Mouse (Mus musculus): ENCODE measurements around the gene Olfr1431. TPM values are rescaled to one million over a fixed set of nuclear protein-coding genes. Genes with fewer than 3 reads are reported as not detected.
"Not testable (repeated sequence)": the region's sequence is repeated elsewhere in the genome, so short reads cannot be mapped to it uniquely, and the experiment has no call there.

Gene Olfr1431
- not detected in 2 replicates for polyA plus RNA-seq (2012; rRNA removed)
- polyA plus RNA-seq (2014; fragmentation: Nextera tagmentation; extraction: Ambion mirVana), result not detected in 2 replicates

- H3K9me3 ChIP-seq (ENCODE audit: control insufficient read depth, low read length), result no peaks in the 10 kb centered on the region
- no peak within 1 kb of the TSS for H3K4me3 ChIP-seq (ENCODE audit: insufficient read depth in 1 of 2, low read depth in 2 of 2, low read length in 2 of 2)
- H3K36me3 ChIP-seq (replicated peaks; ENCODE audit: control insufficient read depth, insufficient read depth, low read depth), result no peaks in the 10 kb centered on the region
- TF ChIP-seq EP300 (IDR thresholded peaks at IDR 0.05; ENCODE audit: low read depth) (no peak), CTCF (IDR thresholded peaks at IDR 0.05; ENCODE audit: low read depth) (no peak)
- no peak within 1 kb of the TSS for H3K9ac ChIP-seq (replicated peaks)
- H3K4me2 ChIP-seq (ENCODE audit: low read depth), result no peak within 1 kb of the TSS
- 44% methylated on average over 1 of the region's 1 CpGs for WGBS (ENCODE audit: insufficient replicate concordance)
- no peak for DNase-seq (ENCODE audit: low read depth in 3 of 3, low spot score in 3 of 3)
- H3K4me1 ChIP-seq (replicated peaks; ENCODE audit: control insufficient read depth in 2 of 2, insufficient read depth in 2 of 2, low read length in 1 of 2), result no peaks in the 10 kb centered on the region
- no peaks in the 10 kb centered on the region for H3K27me3 ChIP-seq (ENCODE audit: control insufficient read depth, insufficient read depth, low read length)
- ATAC-seq (ENCODE audit: insufficient read depth), result no peak
- H3K27ac ChIP-seq, result no peak within 1 kb of the TSS
Observed at GRCm38 (mm10) chr19:12200334-12200733, at the start of gene Olfr1431. TSS of gene Olfr1431 (plus strand) at chr19:12200634.

GRCm38 (mm10) chr19:12170062-12170599 lies 30.3 kb upstream of the Olfr1431 start, which contains the start of gene Olfr1555-ps1:
TSS of gene Olfr1555-ps1 (minus strand) at chr19:12170112.
- 24% methylated on average over 1 of the region's 1 CpGs for WGBS (ENCODE audit: insufficient replicate concordance)
- not testable (repeated sequence) for H3K9ac ChIP-seq (replicated peaks); DNase-seq (ENCODE audit: low read depth in 3 of 3, low spot score in 3 of 3); H3K36me3 ChIP-seq (replicated peaks; ENCODE audit: control insufficient read depth, insufficient read depth, low read depth); H3K4me3 ChIP-seq (ENCODE audit: insufficient read depth in 1 of 2, low read depth in 2 of 2, low read length in 2 of 2); ATAC-seq (ENCODE audit: insufficient read depth); H3K27ac ChIP-seq; H3K9me3 ChIP-seq (ENCODE audit: control insufficient read depth, low read length); H3K27me3 ChIP-seq (ENCODE audit: control insufficient read depth, insufficient read depth, low read length); H3K4me1 ChIP-seq (replicated peaks; ENCODE audit: control insufficient read depth in 2 of 2, insufficient read depth in 2 of 2, low read length in 1 of 2); H3K4me2 ChIP-seq (ENCODE audit: low read depth)

GRCm38 (mm10) chr19:12175431-12175830 lies 25.0 kb upstream of the Olfr1431 start:
- not testable (repeated sequence) for H3K9ac ChIP-seq (replicated peaks); H3K36me3 ChIP-seq (replicated peaks; ENCODE audit: control insufficient read depth, insufficient read depth, low read depth); ATAC-seq (ENCODE audit: insufficient read depth); H3K4me2 ChIP-seq (ENCODE audit: low read depth); H3K4me1 ChIP-seq (replicated peaks; ENCODE audit: control insufficient read depth in 2 of 2, insufficient read depth in 2 of 2, low read length in 1 of 2); DNase-seq (ENCODE audit: low read depth in 3 of 3, low spot score in 3 of 3); H3K9me3 ChIP-seq (ENCODE audit: control insufficient read depth, low read length); H3K27me3 ChIP-seq (ENCODE audit: control insufficient read depth, insufficient read depth, low read length); H3K27ac ChIP-seq; H3K4me3 ChIP-seq (ENCODE audit: insufficient read depth in 1 of 2, low read depth in 2 of 2, low read length in 2 of 2)
- WGBS (ENCODE audit: insufficient replicate concordance), result 55% methylated on average over 5 of the region's 5 CpGs

- H3K4me2 ChIP-seq (ENCODE audit: low read depth); DNase-seq (ENCODE audit: low read depth in 3 of 3, low spot score in 3 of 3); H3K27ac ChIP-seq; H3K9ac ChIP-seq (replicated peaks); H3K36me3 ChIP-seq (replicated peaks; ENCODE audit: control insufficient read depth, insufficient read depth, low read depth); ATAC-seq (ENCODE audit: insufficient read depth); H3K4me1 ChIP-seq (replicated peaks; ENCODE audit: control insufficient read depth in 2 of 2, insufficient read depth in 2 of 2, low read length in 1 of 2); H3K9me3 ChIP-seq (ENCODE audit: control insufficient read depth, low read length); H3K4me3 ChIP-seq (ENCODE audit: insufficient read depth in 1 of 2, low read depth in 2 of 2, low read length in 2 of 2); H3K27me3 ChIP-seq (ENCODE audit: control insufficient read depth, insufficient read depth, low read length): not testable (repeated sequence)
- WGBS (ENCODE audit: insufficient replicate concordance), result 58% methylated on average over 4 of the region's 4 CpGs
Observed at GRCm38 (mm10) chr19:12199076-12199475, 1.4 kb upstream of the Olfr1431 start.

GRCm38 (mm10) chr19:12232496-12232895 lies 32.1 kb downstream of the Olfr1431 start, which contains the start of gene Olfr1432:
TSS of gene Olfr1432 (minus strand) at chr19:12232596.
- H3K9me3 ChIP-seq (ENCODE audit: control insufficient read depth, low read length); H3K4me1 ChIP-seq (replicated peaks; ENCODE audit: control insufficient read depth in 2 of 2, insufficient read depth in 2 of 2, low read length in 1 of 2); H3K4me2 ChIP-seq (ENCODE audit: low read depth); DNase-seq (ENCODE audit: low read depth in 3 of 3, low spot score in 3 of 3); H3K27me3 ChIP-seq (ENCODE audit: control insufficient read depth, insufficient read depth, low read length); H3K27ac ChIP-seq; H3K4me3 ChIP-seq (ENCODE audit: insufficient read depth in 1 of 2, low read depth in 2 of 2, low read length in 2 of 2); H3K36me3 ChIP-seq (replicated peaks; ENCODE audit: control insufficient read depth, insufficient read depth, low read depth); H3K9ac ChIP-seq (replicated peaks); ATAC-seq (ENCODE audit: insufficient read depth): not testable (repeated sequence)

All from liver, embryonic 14.5 days (tissue).